Mouse (Mus musculus) spleen, postnatal 14 days (tissue): Measurements from ENCODE around the gene Rps6ka5.

Source experiments
- DNase-seq, 2 experiments: peaks; one replicate each; pipeline ENCODE4 v3.0.0; 2021 to 2022; ENCODE audit warnings: low spot score in 2 of 2

The Rps6ka5 gene

DNA sequence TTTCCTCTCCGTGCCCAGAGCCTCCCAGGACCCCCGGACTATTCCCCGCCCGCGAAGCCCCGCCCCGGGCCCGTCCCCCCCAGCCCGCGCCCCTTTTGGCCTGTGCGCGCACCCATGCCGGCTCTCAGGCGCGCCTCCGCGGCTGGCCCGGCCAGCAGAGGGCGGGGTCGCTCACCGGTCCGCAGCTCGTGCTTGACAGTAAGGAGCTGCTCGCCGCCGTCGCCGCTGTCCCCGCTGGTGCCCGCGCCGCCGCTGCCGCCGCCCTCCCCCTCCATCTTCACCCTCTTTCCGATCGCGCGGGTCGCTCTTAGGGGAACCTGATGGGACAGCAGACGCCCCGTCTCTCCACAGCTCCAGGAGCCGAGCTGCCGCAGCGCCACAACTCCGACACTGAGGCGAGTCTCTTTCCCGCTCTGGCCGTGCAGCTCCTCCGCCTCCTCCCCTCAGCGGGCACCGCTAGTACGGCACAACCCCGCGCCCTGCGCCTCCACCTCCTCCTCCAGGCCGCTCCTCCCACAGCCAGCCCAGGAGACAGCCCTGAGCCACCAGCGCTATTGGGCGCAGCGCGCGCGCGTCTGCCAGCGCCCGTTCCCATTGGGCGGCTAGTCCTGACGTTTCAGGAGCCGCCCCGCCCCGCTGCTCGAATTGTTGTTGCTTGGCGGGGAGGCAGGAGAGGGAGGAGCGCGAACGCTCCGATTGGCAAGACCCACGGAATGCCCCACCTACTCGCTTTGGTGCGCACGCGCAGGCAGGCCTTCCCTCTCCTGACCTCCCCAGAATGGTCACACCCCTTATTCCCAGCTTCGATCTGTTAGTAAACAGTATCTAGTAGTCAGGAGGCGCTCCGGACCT is 2.0 kb downstream of the Rps6ka5 start:
- DNase-seq, result peak; percentile 96 to 97

DNA sequence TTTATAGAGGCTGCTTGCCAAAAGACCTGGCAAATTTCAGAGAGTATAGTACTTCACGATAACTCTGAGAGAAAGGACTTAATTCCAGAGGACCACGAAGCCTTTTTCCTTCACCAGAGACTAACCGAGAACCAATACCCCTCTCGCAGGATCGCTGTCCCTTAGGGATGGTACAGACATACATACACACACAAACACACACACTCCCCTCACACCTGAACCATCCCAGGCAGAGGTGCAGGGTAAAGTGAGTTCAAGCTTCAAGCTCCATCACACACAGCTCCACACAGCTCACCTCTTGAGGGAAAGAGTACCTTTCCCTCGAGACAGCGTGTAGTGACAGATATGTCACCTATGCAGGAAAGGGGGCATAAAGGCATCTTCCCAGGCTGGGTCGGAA is 2.6 kb downstream of the Rps6ka5 start:
- DNase-seq, result no peak

DNA sequence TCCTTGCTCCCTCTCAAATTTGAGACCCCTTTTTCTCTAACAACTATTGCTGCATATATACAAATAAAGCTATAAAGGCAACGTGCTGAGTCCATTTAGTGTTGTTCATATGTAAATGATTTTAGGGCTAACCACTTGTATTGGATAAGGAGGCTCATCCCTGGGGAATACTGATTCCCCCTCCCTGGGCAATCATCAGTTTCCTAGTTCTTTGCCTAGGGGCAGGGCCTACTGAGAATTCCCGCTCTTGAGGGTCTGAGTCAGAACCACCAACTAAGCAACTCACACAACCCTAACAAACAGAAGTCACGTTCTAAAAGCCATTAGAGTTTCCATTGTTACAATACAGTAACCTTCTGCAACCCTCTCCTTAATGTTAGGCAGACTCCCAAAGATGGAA is 6.0 kb downstream of the Rps6ka5 start:
- DNase-seq, result no peak

DNA sequence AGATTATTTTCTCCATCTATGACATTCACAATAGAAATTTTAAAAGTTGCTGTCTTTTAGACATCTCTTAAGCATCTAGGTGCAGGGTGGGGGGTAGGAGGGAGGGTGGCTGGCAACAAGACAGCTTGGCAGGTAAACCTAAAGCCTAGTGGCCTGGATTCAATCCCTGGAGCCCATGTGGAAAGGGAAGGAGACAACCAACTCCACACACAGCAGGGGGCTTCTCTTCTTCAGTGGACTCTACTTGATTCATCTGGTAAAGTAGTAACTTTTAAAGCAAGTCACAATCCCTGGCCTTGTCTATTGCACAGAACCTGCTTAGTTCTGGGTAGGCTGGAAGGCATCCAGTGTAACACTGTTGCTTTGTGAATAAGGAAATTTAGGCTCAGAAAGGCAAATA is 9.3 kb downstream of the Rps6ka5 start:
- no peak for DNase-seq

DNA sequence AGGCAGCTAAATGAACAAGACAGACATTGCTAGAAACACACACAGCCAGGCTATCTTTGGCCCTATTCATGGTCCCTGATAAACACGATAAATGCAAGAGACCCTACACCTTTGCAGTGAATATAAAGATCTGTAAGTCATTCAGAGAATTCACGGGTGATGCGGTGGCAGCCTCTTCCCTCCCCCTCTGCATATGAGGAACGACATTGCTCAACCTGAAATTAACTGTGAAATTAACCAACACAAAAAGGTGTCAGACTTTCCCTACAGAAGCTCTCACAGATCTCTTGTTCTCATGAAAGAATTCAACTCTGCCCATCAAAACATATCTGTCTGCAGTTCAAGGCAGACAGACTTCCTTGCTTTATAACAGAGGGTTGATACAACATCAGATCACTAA is 9.8 kb downstream of the Rps6ka5 start:
- no peak for DNase-seq

DNA sequence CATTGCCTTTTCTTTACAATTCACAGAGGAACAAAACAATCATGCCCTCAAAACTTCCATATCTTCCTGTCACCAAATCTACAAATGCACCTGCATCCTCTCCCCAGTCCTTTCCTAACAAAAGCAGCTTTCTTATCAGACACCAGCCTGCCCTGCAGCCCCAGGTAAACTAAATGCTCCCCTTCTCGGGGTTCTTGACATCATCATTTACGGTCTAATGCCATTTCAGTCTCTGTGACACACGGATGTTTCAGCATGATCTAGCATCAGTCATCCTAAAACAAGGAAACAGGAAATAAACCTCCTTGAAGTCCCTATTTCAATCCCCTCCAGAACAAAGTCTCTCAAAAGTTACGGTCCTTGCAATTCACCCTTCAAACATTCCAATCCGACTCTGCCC is 15.0 kb downstream of the Rps6ka5 start:
- DNase-seq, result no peak

DNA sequence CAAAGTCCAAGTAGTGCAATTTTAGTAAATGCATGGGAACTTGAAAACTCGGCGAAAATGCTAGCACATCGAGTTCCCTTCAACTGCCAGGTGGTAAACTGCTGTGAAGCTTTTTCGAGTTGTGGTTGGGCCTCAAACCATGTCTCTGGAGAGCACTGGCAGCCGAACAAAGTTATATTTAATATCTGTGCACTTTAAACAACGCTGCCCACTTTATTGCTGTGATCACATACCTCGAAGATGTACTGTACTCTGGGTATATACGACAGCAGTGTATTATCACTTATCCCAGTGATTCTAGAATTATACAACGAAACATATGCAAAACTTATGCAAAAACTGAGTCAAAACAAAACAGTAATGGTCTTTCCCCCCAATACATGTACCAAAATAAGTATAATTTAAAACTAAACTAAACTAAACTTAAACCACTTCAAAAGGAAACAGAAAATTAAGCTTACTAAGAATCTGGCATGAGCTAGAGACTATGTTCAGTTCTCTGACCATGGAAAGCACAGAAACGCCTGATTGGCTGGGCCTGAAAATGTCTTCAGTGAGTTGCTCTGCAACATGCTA is 15.6 kb downstream of the Rps6ka5 start:
- DNase-seq, result no peak

DNA sequence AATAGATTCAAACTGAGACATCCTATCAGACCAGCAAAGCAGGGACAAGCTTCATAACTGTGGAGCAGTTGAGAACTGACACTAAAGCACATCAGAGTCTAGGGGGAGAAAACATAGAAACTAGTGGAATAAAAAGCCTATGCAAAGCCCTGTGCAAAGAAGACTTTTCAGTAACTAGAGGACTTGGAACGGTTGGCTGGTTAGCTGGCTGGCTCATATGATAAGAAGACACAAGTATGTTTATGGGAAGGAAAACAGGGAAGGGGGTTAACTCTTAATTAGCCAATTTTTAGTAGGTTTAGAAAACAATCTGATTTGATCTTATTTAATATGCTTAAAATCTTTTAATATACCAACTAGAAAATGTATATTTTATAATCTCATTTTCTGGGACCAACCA is 16.4 kb downstream of the Rps6ka5 start:
- no peak for DNase-seq

DNA sequence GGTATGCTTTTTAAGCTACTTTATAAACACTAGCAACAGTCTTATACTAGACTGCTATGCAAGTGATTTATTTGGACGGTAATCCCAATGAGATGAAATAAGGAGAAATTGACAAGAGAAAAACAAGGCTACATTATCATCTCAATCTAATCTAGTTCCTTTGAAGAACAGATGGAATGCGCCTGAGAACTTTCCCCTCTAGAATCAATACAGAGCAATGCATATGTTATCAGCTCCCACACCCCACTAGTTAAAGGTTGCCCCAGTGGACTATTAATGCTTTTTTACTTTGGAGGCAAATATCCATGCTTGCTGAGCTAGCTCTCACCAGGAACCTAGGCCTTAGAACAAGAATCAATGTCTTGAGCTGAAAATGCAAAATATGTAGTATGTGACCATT is 19.5 kb downstream of the Rps6ka5 start:
- DNase-seq, result no peak

DNA sequence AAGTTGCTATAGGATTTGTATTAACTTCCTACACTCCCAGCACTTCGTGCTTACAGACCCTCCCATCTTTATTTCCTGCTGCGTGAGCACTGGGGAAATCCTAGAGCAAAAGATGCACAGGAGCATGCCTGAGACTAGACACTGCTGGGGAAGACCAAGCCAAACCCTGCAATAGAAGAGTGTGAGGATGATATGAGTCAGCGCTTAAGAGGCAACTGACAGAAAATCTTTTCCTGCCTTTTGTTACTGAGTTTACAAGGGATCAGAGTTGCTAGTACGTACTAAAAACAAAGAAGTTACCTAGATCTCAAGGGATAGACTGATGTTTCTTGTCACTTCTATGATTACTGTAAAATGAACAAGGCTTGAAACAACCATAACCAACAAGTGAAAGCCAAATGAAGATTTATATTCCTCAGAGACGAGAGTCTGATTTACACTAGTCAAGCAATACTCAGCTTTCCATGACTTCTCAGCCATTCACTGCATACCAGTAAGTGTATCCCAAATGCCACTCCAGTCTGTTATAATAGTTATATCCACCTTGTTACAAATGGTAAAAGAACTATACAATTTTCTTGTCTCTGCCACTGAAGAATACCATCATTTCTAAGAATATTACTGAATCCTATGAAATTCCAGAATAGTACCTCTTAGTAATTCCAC is 21.6 kb downstream of the Rps6ka5 start:
- DNase-seq, result no peak

DNA sequence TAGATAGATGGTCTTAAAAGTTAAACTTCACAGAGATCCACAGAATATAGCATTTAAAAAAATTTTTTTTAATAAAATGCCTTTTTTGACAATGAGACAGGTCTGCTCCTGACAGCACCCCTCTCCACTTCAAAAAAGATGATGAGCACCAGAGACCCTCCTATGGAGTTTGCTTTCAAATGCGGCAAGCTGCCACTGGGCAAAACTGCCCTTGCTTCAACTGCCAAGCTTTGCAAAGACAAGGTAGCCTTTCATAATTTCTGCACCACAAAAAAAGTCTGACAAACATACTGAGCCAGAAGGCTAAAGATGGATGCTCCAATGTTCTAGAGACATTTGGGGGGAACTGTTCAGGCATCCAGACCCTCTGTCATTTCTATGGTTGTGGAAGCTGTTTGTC is 28.8 kb downstream of the Rps6ka5 start:
- DNase-seq, result no peak

DNA sequence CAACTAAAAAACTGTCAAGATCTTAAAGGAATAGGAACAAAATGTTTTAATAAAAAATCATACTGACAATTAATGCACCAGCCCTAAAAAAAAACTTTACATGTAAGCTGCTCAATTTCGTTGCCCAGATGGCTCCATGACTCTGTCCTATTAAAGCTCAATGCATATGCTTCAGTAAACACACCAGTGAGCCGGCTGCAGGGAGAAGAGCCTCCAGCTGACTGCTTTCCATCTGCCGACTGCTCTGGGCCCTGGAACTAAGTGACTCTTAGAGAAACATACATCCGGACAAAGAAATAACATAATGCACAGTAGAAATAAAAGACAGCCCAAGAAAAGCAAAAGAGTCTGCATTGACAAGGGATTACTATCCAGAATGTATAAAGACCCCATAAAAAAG is 30.2 kb downstream of the Rps6ka5 start:
- DNase-seq, result no peak

DNA sequence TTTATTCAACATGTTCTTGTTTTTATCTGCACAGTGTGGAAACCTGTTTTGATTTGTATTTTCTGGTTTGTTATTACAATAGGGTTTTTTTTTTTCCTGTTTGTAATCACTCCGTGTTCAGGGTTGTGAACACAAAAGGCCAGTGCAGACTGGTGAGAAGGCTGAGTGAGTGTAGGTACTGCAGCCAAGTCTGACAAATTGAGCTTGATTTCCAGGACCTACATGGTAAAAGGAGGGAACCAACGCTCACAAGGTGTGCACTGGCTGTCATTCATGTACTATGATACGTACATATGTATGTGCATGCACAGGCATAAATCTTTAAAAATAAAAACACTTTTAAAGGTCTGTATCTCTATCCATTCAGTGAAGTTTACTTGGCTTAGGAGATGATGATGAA is 31.5 kb downstream of the Rps6ka5 start:
- DNase-seq, result no peak

DNA sequence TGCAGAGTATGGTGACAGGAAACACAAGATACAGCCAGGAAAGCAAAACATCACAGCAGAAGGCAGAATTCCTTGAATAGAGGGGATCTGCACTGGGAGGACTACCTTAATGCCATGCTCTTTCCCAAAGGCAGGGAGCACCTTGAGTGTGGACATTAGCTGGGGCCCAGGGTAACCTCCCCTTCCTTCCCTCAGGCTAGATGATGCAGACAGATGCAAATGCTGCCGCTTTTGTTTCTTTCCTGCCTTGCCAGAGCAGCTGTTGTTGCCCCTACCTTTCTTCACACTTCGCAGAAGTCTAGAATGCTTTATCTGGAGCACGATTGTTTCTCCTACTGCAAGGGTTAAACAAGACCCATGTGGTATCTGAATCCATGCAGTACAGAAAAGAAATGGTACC is 34.6 kb downstream of the Rps6ka5 start:
- DNase-seq, result no peak

DNA sequence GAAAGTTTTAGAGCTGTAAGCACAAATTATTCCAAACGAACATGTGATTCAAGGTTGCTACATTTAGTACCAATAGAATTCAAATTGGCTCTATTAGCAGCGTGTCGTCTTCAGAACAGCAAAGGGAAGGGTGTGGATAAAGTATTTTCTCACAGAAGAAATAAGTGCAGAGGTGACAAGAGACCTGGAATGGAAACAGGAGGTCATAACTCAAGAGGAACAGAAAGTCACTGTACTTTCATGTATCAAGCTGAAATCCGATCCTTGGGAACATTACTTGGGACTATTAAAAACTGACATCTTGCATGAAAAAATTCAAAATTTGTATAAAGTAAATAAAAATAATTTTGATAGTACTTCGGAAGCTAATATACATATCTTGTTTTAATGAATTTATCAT is 36.3 kb downstream of the Rps6ka5 start:
- DNase-seq, result no peak

DNA sequence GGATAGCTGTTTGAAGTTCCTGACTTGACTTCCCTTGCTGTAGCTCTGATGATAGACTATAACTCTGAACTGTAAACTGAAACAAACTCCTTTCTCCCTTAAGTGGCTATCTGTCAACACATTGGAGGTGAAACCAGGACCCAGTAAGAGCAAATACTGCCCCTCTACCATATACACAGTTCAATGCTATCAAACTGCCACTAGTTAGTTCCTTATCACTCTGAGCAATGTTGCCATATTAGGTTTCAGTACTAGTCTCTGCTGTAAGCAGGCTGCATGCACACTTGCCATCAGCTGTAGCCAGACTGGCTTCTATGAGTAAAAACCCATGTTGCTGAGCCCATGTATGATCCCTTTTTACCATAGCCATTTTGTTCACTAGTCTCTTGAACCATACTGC is 38.6 kb downstream of the Rps6ka5 start:
- no peak for DNase-seq

DNA sequence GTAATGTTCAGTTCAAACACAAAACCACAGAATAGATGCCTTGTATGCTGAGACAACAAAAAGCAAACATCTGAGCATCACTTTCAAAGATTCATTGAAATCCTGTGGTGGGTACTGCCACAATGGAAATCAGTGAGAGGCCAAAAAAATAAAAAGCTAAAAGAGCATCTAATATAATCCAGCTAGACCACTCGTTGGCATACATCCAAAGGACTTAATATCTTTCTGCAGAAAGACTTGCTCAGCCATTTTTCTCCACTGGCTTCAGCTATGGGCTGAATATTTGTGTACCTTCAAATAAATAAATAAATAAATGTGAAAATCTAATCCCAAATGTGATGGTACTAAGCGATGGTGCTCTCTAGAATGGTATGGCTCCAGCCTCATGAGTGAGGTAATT is 39.8 kb downstream of the Rps6ka5 start:
- no peak for DNase-seq

DNA sequence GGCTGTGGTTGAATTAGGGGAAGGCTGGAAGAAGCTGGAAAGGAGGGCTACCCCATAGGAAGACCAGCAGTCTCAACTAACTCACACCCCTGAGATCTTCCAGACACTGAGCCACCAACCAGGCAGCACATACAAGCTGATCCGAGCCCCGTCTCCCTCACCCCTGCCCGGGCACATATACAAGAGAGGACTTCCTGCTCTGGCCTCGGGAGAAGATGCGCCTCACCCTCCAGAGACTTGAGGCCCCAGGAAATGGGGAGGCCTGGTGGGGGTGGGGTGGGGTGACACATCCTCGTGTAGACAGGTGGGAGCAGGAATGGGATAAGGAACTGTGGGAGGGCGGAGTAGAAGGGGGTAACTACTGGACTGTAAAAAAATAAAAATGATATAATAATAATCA is 45.0 kb downstream of the Rps6ka5 start:
- DNase-seq, result no peak

DNA sequence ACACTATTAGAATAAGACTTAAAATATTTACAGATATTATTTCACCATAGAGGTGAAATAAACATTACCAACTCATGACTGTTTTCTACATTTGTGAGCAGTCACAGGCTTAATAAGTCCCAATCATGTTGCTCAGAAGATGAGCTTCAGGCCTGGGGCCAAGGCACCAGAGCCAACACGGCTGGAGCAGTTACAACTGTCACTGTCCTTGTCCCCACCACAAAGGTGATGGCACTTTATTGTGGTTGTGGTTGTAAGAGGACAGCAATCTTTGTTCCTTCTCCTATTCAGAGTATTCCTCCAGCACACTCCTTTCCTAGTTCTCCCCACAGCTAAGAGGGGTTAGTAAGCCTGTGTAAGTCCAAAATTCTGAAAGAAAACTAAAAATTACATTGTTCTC is 45.5 kb downstream of the Rps6ka5 start:
- DNase-seq, result no peak

DNA sequence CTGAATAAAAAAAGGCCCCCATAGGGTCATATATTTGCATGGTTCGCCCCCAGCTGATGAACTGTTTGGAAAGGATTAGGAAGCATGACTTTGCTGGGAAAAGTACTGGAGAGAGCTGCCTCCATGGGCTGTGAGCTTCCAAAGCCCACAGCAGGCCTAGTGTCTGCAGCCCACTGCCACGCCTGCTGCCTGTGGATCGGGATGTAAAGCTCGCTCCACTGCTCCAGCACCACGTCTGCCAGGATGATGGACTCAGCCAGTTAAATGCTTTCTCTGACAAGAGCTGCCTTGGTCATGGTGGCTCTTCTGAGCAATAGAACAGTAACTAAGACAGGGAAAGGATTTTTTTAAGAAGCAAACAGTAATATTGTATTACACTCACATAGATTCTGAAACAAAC is 46.1 kb downstream of the Rps6ka5 start:
- DNase-seq, result no peak

DNA sequence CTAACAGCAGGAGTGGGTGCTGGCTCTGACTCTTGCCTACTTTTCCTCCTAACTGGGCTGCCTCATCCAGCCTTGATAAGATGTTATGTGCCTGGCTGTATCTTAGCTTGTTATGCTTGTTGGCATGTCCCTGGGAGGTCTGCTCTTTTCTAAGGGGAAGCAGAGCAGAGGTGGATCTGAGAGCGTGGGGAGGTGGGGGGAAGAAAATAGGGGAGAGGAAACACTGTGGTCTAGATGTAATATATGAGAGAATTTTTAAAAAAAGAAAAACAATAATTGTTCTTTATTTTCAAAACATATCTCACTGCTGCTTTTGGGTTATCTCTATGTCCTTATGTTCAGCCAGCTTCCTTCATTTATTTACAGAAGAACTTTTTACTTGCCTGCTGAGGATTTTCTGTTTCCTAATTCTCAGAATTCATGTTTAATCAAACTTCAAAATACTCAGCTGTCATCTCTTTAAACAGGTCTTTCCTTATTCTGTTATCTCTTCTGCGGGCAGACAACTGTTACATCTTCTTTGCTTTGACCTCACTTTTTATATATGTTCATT is 56.1 kb downstream of the Rps6ka5 start:
- DNase-seq, result no peak

DNA sequence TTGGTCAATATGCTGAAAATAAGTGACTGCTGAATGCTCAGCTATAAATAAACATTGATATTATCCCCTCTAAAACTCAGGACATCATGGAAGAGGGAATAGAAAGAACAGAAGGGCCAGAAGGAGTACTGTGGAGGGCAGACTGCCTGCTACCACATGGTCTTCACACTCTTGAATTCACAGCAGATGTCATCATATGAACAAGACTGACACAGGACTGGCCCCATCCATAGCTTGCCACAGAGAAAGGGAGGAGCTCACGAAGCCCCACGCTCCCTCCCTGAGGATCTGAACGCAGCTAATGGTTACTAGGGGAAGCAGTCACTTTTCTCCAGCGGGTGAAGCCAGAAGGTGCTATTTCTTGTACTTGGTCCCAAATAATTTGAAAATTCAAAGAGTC is 61.5 kb downstream of the Rps6ka5 start:
- no peak for DNase-seq

DNA sequence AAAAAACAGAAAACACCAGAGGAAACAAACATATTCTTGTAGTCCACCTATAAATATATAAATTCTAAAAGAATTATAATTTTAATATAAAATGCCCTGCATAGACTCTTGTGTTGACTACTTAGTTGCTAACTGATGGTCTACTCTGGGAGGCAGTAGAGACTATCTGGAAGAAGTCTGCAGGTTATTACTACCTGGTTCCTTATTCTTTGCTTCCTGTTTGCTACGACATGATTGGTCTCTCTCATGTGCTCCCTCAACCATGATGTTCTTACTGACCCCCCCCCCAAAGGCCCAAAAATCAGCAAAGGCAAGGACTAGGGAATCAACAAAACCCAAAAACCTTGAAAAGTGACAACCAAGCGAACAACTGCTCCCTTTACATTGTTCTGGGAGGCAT is 66.7 kb downstream of the Rps6ka5 start:
- DNase-seq, result no peak
